Mouse (Mus musculus) frontal cortex, postnatal 36 days (tissue): ENCODE results near the gene Gm2030.
"Not testable (repeated sequence)": the region's sequence is repeated elsewhere in the genome, so short reads cannot be mapped to it uniquely, and the experiment has no call there.

Source experiments
- DNase-seq, 2 experiments: peaks; one replicate each; pipeline ENCODE4 v3.0.0; 2022; ENCODE audit warnings: low spot score in 2 of 2

The Gm2030 gene

GRCm38 (mm10) chrX:26309944-26310343 lies at the start of gene Gm2030:
Gene Gm2030 (minus strand): TSS chrX:26310044.
- not testable (repeated sequence) for DNase-seq
